Mouse (Mus musculus): ENCODE measurements at regions not wholly inside any gene's neighbourhood (a gene's known extent, or its start where the extent isn't known, plus 50 kb on each side); places are given as distances from the start of the nearest gene placed in this dataset.

- no peak for DNase-seq (ENCODE audit: low spot score)
Observed at GRCm38 (mm10) chr3:105375820-105376219, 76.3 kb upstream of the Kcnd3 start.

- DNase-seq (ENCODE audit: low spot score): no peak
Observed at GRCm38 (mm10) chr3:105376346-105376745, 75.8 kb upstream of the Kcnd3 start.

- DNase-seq (ENCODE audit: low spot score): no peak
Observed at GRCm38 (mm10) chr3:105380818-105381217, 71.3 kb upstream of the Kcnd3 start.

- DNase-seq (ENCODE audit: low spot score): no peak
Observed at GRCm38 (mm10) chr3:105392611-105393514, 59.3 kb upstream of the Kcnd3 start.

All from MN1 (cell line).